In genomic region chr2:30062249-30063093, GRCm38 (mm10) we compare ENCODE assay signal across 8 mouse cellular contexts. TPM values are rescaled to one million over a fixed set of nuclear protein-coding genes. Genes with fewer than 3 reads are reported as not detected.
DNase-seq lines count a peak whose midpoint lies in the region; ATAC-seq lines count a peak whose summit lies in the region.

No protein-coding gene starts in this region.

- intact Hi-C loops in left cerebral cortex, postnatal 4 days (cut with DNase I) = no loop called here

- WGBS in forebrain, embryonic 16.5 days = under 1% methylated on average over 40 of the region's 40 CpGs
- under 1% methylated on average over 40 of the region's 40 CpGs for WGBS in hindbrain, embryonic 11.5 days

- no peaks in the 10 kb centered on the region for H3K9me3 ChIP-seq in forebrain, embryonic 16.5 days (ENCODE audit: control insufficient read depth, low read length)
- H3K9me3 ChIP-seq in hindbrain, embryonic 11.5 days (ENCODE audit: control insufficient read depth, low read length) = no peaks in the 10 kb centered on the region

- H3K36me3 ChIP-seq in forebrain, embryonic 16.5 days (ENCODE audit: control insufficient read depth, insufficient read depth) = no peaks in the 10 kb centered on the region
- no peaks in the 10 kb centered on the region for H3K36me3 ChIP-seq in hindbrain, embryonic 11.5 days (ENCODE audit: control insufficient read depth, insufficient read depth, low read length)

- H3K4me3 ChIP-seq in forebrain, embryonic 16.5 days (replicated peaks; ENCODE audit: low read length) = peak overlapping the region; percentile 52
- H3K4me3 ChIP-seq in hindbrain, embryonic 11.5 days (ENCODE audit: low read depth, low read length) = peak overlapping the region; percentile 52

- no peak for ATAC-seq in forebrain, embryonic 16.5 days
- no peak for ATAC-seq in hindbrain, embryonic 11.5 days (ENCODE audit: low FRiP score)
- ATAC-seq in megakaryocyte-erythroid progenitor cell, adult 5-6 weeks (replicated peaks; ENCODE audit: low FRiP score, low TSS enrichment, poor library complexity, severe bottlenecking) = peak; percentile 65

- H3K4me2 ChIP-seq in forebrain, embryonic 16.5 days (ENCODE audit: low read length) = peak overlapping the region; percentile 79
- peak overlapping the region; percentile 73 for H3K4me2 ChIP-seq in hindbrain, embryonic 11.5 days (replicated peaks; ENCODE audit: low read depth, low read length)

- H3K9ac ChIP-seq in forebrain, embryonic 16.5 days (replicated peaks; ENCODE audit: low read depth, low read length) = peak overlapping the region; percentile 60
- H3K9ac ChIP-seq in hindbrain, embryonic 11.5 days (ENCODE audit: low read depth, low read length) = peak overlapping the region; percentile 72

- peak overlapping the region; percentile 62 for H3K27ac ChIP-seq in forebrain, embryonic 16.5 days (ENCODE audit: low read length)
- H3K27ac ChIP-seq in hindbrain, embryonic 11.5 days (ENCODE audit: low read depth, low read length) = peak overlapping the region; percentile 75

- peak; percentile 39 for DNase-seq in layer of hippocampus, adult 11-12 months (ENCODE audit: low spot score)
- DNase-seq in layer of hippocampus, adult 9-10 months (ENCODE audit: low spot score) = no peak
- peak; percentile 55 for DNase-seq in cerebellum, adult 8-10 months
- DNase-seq in hindbrain, embryonic 11.5 days (ENCODE audit: low spot score) = peak; percentile 78
- DNase-seq in left cerebral cortex, postnatal 4 days = peak; percentile 51
- peak; percentile 55 for DNase-seq in spleen, adult 12 weeks (ENCODE audit: low spot score)

- H3K4me1 ChIP-seq in forebrain, embryonic 16.5 days (replicated peaks; ENCODE audit: control insufficient read depth, insufficient read depth, low read length) = peaks cover 31% of the 10 kb centered on the region
- H3K4me1 ChIP-seq in hindbrain, embryonic 11.5 days (replicated peaks; ENCODE audit: control insufficient read depth, insufficient read depth, low read length) = peaks cover 2% of the 10 kb centered on the region; the same call in 1 of the 2 replicates

- H3K27me3 ChIP-seq in forebrain, embryonic 16.5 days (replicated peaks; ENCODE audit: control insufficient read depth, insufficient read depth, low read length) = no peaks in the 10 kb centered on the region
- H3K27me3 ChIP-seq in hindbrain, embryonic 11.5 days (ENCODE audit: control insufficient read depth, insufficient read depth, low read length) = no peaks in the 10 kb centered on the region

RNA-seq across cellular contexts. Expression of gene Set, which starts 5.3 kb away (rescaled TPM):
- polyA plus RNA-seq in forebrain, embryonic 16.5 days (2015; fragmentation: Nextera tagmentation; extraction: Ambion mirVana) = 407 and 435 TPM in 2 replicates
- polyA plus RNA-seq in hindbrain, embryonic 11.5 days (2014; fragmentation: Nextera tagmentation; extraction: Ambion mirVana) = 688 and 696 TPM in 2 replicates
- 100 to 1,000 TPM; 323 to 344 TPM for total RNA-seq in left cerebral cortex, postnatal 4 days (2021)
- total RNA-seq in megakaryocyte-erythroid progenitor cell, adult 5-6 weeks (2014; fragmentation: Nextera tagmentation) = 403 and 560 TPM in 2 replicates
- total RNA-seq in megakaryocyte-erythroid progenitor cell, adult 5-6 weeks (2017) = 1,507 and 2,355 TPM in 2 replicates

RNA-seq across cellular contexts. Expression of gene Wdr34, which starts 13.8 kb away (rescaled TPM):
- polyA plus RNA-seq in forebrain, embryonic 16.5 days (2015; fragmentation: Nextera tagmentation; extraction: Ambion mirVana) = 70.2 and 83.3 TPM in 2 replicates
- 30.1 and 33.9 TPM in 2 replicates for polyA plus RNA-seq in hindbrain, embryonic 11.5 days (2014; fragmentation: Nextera tagmentation; extraction: Ambion mirVana)
- total RNA-seq in left cerebral cortex, postnatal 4 days (2021) = 10 to 100 TPM; 61.4 to 71.8 TPM
- total RNA-seq in megakaryocyte-erythroid progenitor cell, adult 5-6 weeks (2014; fragmentation: Nextera tagmentation) = 18.8 and 31.6 TPM in 2 replicates
- total RNA-seq in megakaryocyte-erythroid progenitor cell, adult 5-6 weeks (2017) = 8.5 and 14.7 TPM in 2 replicates

RNA-seq across cellular contexts. Expression of gene Pkn3, which starts 15.0 kb away (rescaled TPM):
- polyA plus RNA-seq in forebrain, embryonic 16.5 days (2015; fragmentation: Nextera tagmentation; extraction: Ambion mirVana) = 2.6 and 3.4 TPM in 2 replicates
- polyA plus RNA-seq in hindbrain, embryonic 11.5 days (2014; fragmentation: Nextera tagmentation; extraction: Ambion mirVana) = 4.5 and 5.2 TPM in 2 replicates
- total RNA-seq in left cerebral cortex, postnatal 4 days (2021) = 1 to 10 TPM; 2.1 to 2.6 TPM
- total RNA-seq in megakaryocyte-erythroid progenitor cell, adult 5-6 weeks (2014; fragmentation: Nextera tagmentation) = 6.9 and 11.7 TPM in 2 replicates
- 2.4 and 3.9 TPM in 2 replicates for total RNA-seq in megakaryocyte-erythroid progenitor cell, adult 5-6 weeks (2017)

RNA-seq across cellular contexts. Expression of gene Zdhhc12, which starts 31.0 kb away (rescaled TPM):
- polyA plus RNA-seq in forebrain, embryonic 16.5 days (2015; fragmentation: Nextera tagmentation; extraction: Ambion mirVana) = 17.8 and 19.0 TPM in 2 replicates
- polyA plus RNA-seq in hindbrain, embryonic 11.5 days (2014; fragmentation: Nextera tagmentation; extraction: Ambion mirVana) = 27.4 and 32.2 TPM in 2 replicates
- total RNA-seq in left cerebral cortex, postnatal 4 days (2021) = 10 to 100 TPM; 14.9 to 15.6 TPM
- 9.6 and 25.4 TPM in 2 replicates for total RNA-seq in megakaryocyte-erythroid progenitor cell, adult 5-6 weeks (2014; fragmentation: Nextera tagmentation)
- total RNA-seq in megakaryocyte-erythroid progenitor cell, adult 5-6 weeks (2017) = 2.9 and 6.5 TPM in 2 replicates
